Mouse (Mus musculus) left cerebral cortex, adult 18-20 months (tissue): ENCODE results near the gene Osbpl11. TPM values are rescaled to one million over a fixed set of nuclear protein-coding genes. Genes with fewer than 3 reads are reported as not detected.
"Not testable (repeated sequence)": the region's sequence is repeated elsewhere in the genome, so short reads cannot be mapped to it uniquely, and the experiment has no call there.

Experiments
- DNase-seq, 2 experiments: peaks; one replicate each; pipeline ENCODE4 v3.0.0; 2021 to 2022; ENCODE audit warnings: low spot score in 2 of 2, mixed read lengths in 1 of 2
- total RNA-seq, 2 experiments: library from RNA; stranded (reverse); gene quantifications; 2 replicates each; pipeline ENCODE4 v1.2.3; 2021

Gene Osbpl11
- total RNA-seq, 2 experiments from 2014 or later = 17.5 to 18.0 TPM

DNA sequence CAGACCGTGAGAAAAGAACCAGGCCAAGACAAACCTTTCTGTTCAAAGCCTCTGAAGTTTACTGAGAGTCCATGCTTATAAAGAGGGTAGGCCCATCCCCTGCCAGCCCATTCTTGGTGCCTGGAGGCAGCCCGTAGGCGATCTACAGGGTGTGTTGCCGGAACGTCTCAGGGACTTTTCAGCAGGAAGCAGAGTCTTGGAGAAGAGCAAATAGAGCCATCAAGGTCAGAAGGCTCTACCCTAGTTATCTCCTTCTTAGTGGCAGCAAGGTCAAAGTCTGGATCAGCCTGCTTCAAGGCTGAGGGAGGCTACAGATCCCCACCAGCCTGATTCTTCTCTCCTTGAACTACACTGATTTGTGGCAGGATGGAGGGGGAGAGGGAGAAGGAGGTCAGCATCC is 8.0 kb upstream of the Osbpl11 start:
- not testable (repeated sequence) for DNase-seq

DNA sequence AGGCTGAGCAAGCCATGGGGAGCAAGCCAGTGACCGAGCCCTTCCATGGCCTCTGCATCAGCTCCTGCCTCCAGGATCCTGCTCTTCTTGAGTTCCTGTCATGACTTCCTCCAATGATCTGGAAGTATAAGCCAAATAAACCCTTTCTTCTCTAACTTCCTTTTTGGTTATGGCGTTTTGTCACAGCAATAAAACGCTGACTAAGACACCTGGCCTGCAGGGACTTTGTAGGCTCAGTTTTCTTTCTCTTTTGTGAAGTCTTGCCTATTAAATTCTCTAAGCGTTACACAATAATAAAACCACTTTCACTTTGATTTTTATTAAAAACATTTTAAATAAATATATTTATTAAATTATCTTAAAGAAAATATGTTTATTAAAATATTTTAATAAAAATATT is 7.1 kb upstream of the Osbpl11 start:
- DNase-seq = no peak

DNA sequence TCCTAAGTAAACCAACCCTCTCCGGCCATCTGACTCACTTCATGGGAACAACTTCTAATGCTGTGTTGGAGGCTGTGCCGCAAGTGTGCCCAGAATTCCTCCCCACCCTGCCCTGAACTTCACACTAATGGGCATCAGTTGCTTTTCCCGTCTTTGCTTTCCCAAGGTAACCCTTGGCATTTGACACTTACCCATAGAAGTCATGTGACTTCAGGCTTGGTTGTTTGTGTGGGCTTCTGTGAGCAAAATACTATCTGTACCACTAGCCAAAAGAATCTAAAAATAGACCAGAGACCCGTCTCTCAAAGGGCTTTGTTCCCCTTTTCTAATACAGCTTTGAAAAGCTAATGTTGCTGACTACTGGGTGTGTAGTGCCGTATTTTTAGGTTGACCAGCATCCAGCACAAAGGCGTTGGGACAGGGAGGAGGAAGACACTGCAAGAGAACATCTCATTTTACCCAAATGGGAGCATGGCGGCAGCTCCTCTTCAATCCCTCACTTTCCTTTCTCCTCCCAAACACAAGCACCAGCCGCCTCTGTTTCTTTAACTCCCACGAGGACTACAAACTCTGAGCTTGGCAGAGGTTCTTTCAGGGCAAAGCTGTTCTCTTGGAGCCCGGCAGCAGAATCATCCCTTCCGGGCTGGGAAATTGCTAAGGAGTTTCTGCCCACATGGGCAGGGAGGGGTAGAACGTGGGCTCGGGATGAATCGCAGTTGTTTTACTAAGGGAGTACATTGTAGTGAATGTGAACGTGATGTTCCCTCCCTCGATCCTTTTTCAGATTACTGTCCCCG is 6.4 kb upstream of the Osbpl11 start:
- peak; percentile 65 to 77 for DNase-seq

DNA sequence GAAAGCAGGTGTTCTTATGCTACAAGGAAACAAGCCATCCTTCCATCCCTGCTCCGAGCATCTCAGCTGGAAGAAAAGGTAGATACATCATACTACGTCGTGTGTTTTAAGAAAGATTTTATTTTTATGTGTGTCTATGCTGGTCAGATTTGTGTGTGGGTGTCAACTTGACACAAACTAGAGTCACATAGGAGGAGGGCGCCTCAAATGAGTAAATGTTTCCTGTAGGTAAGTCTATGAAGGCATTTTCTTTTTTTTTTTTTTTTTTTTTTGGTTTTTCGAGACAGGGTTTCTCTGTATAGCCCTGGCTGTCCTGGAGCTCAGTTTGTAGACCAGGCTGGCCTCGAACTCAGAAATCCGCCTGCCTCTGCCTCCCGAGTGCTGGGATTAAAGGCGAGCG is 5.6 kb upstream of the Osbpl11 start:
- not testable (repeated sequence) for DNase-seq

DNA sequence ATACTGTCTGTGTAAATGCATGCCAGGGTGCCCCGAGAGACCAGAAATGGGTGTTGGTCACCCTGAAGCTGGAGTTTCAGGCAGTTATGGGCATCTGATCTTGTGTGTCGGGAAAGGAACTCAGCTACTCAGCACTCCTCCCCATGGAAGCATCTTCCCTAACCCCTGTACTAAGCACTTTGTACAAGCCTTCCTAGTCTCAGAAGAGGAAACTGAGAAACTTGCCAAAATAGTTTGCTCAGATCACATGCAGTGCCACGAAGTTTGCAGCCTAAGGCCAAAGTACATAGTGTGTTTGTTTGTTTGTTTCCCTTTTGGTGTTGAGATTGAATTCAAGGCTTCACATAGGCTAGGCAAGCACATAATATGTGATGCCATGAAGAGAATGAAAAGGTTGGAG is 5.0 kb upstream of the Osbpl11 start:
- no peak for DNase-seq

GRCm38 (mm10) chr16:33180793-33181192 is 4.1 kb upstream of the Osbpl11 start:
- DNase-seq = no peak

DNA sequence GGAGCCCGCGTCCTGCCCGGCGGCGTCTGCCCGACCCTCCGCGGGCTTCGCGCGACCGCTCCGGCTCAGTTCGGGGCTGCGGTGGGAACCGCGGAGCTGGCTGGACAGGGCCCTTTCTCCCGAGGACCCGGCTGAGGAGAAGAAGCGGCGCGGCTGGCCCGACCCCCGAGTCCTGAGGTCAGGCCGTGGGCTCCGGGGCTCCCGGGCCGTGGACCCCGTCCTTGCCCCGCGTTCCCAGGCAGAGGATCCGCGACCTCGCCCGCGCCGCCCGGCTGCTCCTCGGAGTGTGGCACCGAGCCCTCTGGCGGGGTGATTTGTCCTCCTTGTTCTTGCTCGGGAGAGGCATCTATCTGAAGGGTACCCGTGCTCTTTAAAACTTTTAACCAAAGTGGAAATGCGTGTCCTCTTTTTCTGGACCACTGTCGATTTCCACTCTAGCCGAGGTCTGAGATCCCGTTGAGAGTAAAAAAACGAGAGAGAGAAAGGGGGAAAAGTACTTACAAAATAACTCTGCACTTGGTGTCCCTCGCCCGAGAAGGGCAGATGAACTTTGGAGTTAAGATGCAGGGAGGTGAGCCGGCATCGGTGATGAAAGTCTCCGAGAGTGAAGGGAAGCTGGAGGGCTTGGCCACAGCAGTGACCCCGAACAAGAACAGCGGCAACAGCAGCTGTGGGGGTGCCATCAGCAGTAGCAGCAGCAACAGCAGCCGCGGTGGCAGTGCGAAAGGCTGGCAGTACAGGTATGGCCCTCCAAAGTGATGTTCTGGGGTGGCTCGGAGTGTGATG is 583 bp downstream of the Osbpl11 start:
- peak; percentile 26 to 29 for DNase-seq

- DNase-seq = no peak
These were observed 1.3 kb downstream of the Osbpl11 start for GRCm38 (mm10) chr16:33186134-33186533.

GRCm38 (mm10) chr16:33188076-33188475 is 3.2 kb downstream of the Osbpl11 start:
- no peak for DNase-seq

- DNase-seq = no peak
These were observed 6.8 kb downstream of the Osbpl11 start for GRCm38 (mm10) chr16:33191671-33192091.

GRCm38 (mm10) chr16:33192280-33192679 is 7.4 kb downstream of the Osbpl11 start:
- DNase-seq = no peak

DNA sequence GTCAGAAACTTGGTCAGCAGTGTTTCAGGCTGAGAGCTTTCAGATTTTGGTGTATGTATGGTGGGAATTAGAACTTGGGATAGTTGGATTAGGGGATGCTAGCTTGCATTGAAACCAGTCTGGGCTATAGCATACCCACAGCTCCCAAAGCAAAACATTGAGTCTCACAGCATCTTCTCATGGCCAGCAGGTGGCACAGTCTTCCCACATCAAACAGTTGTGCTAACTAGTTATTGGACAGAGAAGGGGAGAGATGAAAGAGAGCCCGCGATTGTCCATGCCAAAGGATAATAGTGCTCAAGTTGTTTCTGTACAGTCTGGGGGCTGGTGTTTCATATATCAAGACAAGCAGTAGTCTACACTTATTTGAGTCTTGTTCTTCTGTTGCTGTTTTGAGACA is 8.8 kb downstream of the Osbpl11 start:
- DNase-seq = peak; percentile 54 to 59

- DNase-seq = no peak
These were observed 10.9 kb downstream of the Osbpl11 start for GRCm38 (mm10) chr16:33195686-33196313.

- DNase-seq = no peak
These were observed 11.7 kb downstream of the Osbpl11 start for GRCm38 (mm10) chr16:33196578-33196977.

GRCm38 (mm10) chr16:33200589-33200988 is 15.7 kb downstream of the Osbpl11 start:
- DNase-seq = no peak

- DNase-seq = no peak
These were observed 25.9 kb downstream of the Osbpl11 start for GRCm38 (mm10) chr16:33210812-33211211.

- no peak for DNase-seq
These were observed 31.6 kb downstream of the Osbpl11 start for GRCm38 (mm10) chr16:33216313-33217003.

- DNase-seq = not testable (repeated sequence)
These were observed 32.7 kb downstream of the Osbpl11 start for GRCm38 (mm10) chr16:33217553-33218085.

- no peak for DNase-seq
These were observed 37.6 kb downstream of the Osbpl11 start for GRCm38 (mm10) chr16:33222482-33222881.

- DNase-seq = no peak
These were observed 39.5 kb downstream of the Osbpl11 start for GRCm38 (mm10) chr16:33224381-33224780.

DNA sequence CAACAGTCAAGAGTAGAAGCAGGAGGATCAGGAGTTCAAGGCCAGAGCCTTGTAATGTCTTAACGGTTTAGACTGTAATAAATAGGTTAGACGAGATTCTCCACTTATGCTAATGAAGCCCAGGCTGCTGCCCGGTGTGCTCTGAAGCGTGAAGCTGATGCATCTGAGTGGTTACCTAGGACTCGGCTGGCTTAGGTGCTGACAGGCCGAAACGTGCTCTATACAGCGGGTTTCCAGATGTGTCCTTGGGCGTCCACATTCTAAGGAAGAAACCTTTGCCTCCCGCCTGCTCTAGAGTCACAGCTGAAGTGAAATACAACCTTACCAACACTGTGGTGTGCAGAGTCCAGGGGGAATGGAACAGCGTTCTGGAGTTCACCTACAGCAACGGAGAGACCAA is 49.3 kb downstream of the Osbpl11 start:
- no peak for DNase-seq
